Mouse (Mus musculus): Measurements from ENCODE around the gene AY074887. TPM values are rescaled to one million over a fixed set of nuclear protein-coding genes. Genes with fewer than 3 reads are reported as not detected.
A peak's percentile ranks its signal among the peaks of the same experiment; 100 is the strongest.

The AY074887 gene
- total and polyA plus RNA-seq, 2 experiments from 2014 or later = 0.37 TPM; not detected in 1

DNA sequence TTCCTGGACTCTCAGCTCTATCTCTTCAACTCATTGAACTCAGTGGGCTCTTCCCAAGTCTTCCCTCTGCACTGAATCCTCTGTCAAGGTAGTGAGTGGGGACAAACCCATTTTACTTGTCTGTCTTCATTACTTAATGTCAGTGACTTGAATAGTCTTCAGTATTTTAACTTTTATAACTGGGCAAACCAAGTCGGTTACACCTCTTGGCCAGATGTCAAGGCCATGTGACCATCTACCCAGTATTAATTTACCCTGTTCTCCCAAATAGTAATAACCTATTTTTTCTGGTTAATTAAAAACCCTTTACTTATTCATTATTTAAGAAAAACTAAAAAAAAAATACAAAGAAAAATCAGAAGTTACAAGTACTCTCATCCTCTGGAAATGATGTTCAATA, 20.1 kb downstream of the AY074887 start:
- H3K27me3 ChIP-seq (ENCODE audit: control insufficient read depth, insufficient read depth, low read length) = no peaks in the 10 kb centered on the region

DNA sequence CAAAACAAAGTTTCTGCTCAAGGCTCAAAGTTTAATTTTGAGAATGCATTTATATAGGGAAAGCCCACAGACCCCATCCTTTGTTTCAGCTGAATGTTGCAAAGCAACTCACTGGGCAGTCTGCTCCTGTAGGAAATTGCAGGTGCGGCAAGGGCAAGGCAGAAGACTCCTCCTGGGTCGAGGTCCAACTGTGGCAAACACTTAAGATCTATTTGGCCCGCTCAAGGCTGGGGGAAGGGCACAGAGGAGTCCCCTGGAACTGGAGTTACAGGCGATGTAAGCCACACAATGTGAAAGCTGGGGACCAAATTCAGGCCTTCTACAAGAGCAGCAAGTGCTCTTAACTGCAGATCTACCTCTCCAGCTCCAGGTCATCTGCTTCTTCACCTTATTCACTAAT, 30.9 kb downstream of the AY074887 start:
- no peak overlapping the region for H3K4me2 ChIP-seq (ENCODE audit: low read depth, low read length)
- DNase-seq (ENCODE audit: low spot score) (no peak), ATAC-seq (ENCODE audit: insufficient read depth, low read depth) (no peak)
- no peak overlapping the region for H3K4me3 ChIP-seq (ENCODE audit: low read depth, low read length)
- H3K9me3 ChIP-seq (replicated peaks; ENCODE audit: control insufficient read depth, low read length) = 0 out of 2 replicates have a peak, but pooled peaks cover 4% of the 10 kb centered on the region
- WGBS = 59% methylated on average over 4 of the region's 4 CpGs
- H3K9ac ChIP-seq (replicated peaks; ENCODE audit: low read depth, low read length) = no peak overlapping the region
- H3K36me3 ChIP-seq (replicated peaks; ENCODE audit: control insufficient read depth, insufficient read depth, low read length) = no peaks in the 10 kb centered on the region
- H3K4me1 ChIP-seq (ENCODE audit: control insufficient read depth, insufficient read depth) = no peaks in the 10 kb centered on the region
- H3K27me3 ChIP-seq (ENCODE audit: control insufficient read depth, insufficient read depth, low read length) = no peaks in the 10 kb centered on the region
- no peak overlapping the region for H3K27ac ChIP-seq (ENCODE audit: low read depth)
- TF ChIP-seq EP300 (IDR thresholded peaks at IDR 0.05; ENCODE audit: low read depth) (no peak), CTCF (IDR thresholded peaks at IDR 0.05; ENCODE audit: low read depth) (no peak)

More for the DNA sequence above, 20.1 kb downstream of the AY074887 start:
- Histone ChIP-seq H3K27ac (ENCODE audit: low read depth) (no peak overlapping the region), H3K4me1 (ENCODE audit: control insufficient read depth, insufficient read depth) (no peaks in the 10 kb centered on the region), H3K9me3 (replicated peaks; ENCODE audit: control insufficient read depth, low read length) (no peaks in the 10 kb centered on the region), H3K4me2 (ENCODE audit: low read depth, low read length) (no peak overlapping the region), H3K9ac (replicated peaks; ENCODE audit: low read depth, low read length) (no peak overlapping the region), H3K4me3 (ENCODE audit: low read depth, low read length) (no peak overlapping the region), H3K36me3 (replicated peaks; ENCODE audit: control insufficient read depth, insufficient read depth, low read length) (no peaks in the 10 kb centered on the region)
- ATAC-seq (ENCODE audit: insufficient read depth, low read depth) (no peak), DNase-seq (ENCODE audit: low spot score) (no peak)
- 82% methylated on average over 1 of the region's 1 CpGs for WGBS
- TF ChIP-seq CTCF (IDR thresholded peaks at IDR 0.05; ENCODE audit: low read depth) = no peak
- no peak for TF ChIP-seq EP300 (IDR thresholded peaks at IDR 0.05; ENCODE audit: low read depth)

DNA sequence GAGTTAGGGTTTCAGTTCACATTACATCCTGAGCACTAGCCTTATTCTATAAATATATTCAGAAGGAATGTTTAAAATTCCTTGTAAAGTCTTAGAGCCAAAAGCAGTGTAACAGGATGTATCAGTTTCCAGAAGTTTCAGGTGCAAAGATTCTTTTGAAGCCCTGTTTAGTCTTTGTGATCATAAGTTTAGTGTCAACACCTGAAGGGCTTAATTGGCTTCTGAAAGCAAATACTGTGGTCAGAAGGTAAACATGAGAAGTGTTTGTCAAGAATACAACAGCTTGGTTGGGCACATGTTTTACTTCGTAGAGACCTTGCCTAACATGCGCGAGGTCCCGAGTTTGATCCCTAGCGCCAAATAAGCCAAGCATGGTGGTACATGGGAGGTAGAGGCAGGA, 32.0 kb downstream of the AY074887 start:
- Histone ChIP-seq H3K9me3 (replicated peaks; ENCODE audit: control insufficient read depth, low read length) (0 out of 2 replicates have a peak, but pooled peaks cover 4% of the 10 kb centered on the region), H3K36me3 (replicated peaks; ENCODE audit: control insufficient read depth, insufficient read depth, low read length) (no peaks in the 10 kb centered on the region), H3K27me3 (ENCODE audit: control insufficient read depth, insufficient read depth, low read length) (no peaks in the 10 kb centered on the region), H3K9ac (replicated peaks; ENCODE audit: low read depth, low read length) (no peak overlapping the region), H3K27ac (ENCODE audit: low read depth) (no peak overlapping the region), H3K4me2 (ENCODE audit: low read depth, low read length) (no peak overlapping the region), H3K4me3 (ENCODE audit: low read depth, low read length) (no peak overlapping the region), H3K4me1 (ENCODE audit: control insufficient read depth, insufficient read depth) (no peaks in the 10 kb centered on the region)
- TF ChIP-seq CTCF (IDR thresholded peaks at IDR 0.05; ENCODE audit: low read depth) (no peak), EP300 (IDR thresholded peaks at IDR 0.05; ENCODE audit: low read depth) (no peak)
- DNase-seq (ENCODE audit: low spot score) = no peak
- WGBS = 93% methylated on average over 5 of the region's 5 CpGs
- ATAC-seq (ENCODE audit: insufficient read depth, low read depth) = no peak

DNA sequence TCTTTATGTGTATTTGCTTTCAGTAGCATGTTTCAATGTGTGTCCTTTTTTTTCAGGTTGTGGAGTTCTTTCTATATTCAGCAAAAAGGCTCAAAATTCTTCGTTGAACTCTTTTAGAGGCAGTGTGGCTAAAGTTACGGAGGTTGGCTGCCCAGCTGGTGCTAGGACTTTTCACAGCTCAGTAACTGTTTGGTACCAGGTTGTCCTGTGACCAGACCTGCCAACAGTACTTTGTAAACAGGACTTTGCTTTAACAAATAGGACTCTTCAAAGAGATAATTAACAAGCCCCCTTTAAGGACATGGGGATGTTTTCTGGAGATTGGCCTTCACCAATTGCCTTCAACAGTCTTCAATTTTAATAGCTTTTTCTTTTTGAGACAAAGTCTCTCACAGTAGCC, 32.6 kb downstream of the AY074887 start:
- H3K4me3 ChIP-seq (ENCODE audit: low read depth, low read length) = no peak overlapping the region
- TF ChIP-seq EP300 (IDR thresholded peaks at IDR 0.05; ENCODE audit: low read depth) (no peak), CTCF (IDR thresholded peaks at IDR 0.05; ENCODE audit: low read depth) (no peak)
- WGBS = 80% methylated on average over 2 of the region's 2 CpGs
- H3K27me3 ChIP-seq (ENCODE audit: control insufficient read depth, insufficient read depth, low read length) = no peaks in the 10 kb centered on the region
- H3K36me3 ChIP-seq (replicated peaks; ENCODE audit: control insufficient read depth, insufficient read depth, low read length) = no peaks in the 10 kb centered on the region
- DNase-seq (ENCODE audit: low spot score) = no peak
- ATAC-seq (ENCODE audit: insufficient read depth, low read depth) = no peak
- H3K27ac ChIP-seq (ENCODE audit: low read depth) = no peak overlapping the region
- no peaks in the 10 kb centered on the region for H3K4me1 ChIP-seq (ENCODE audit: control insufficient read depth, insufficient read depth)
- no peak overlapping the region for H3K9ac ChIP-seq (replicated peaks; ENCODE audit: low read depth, low read length)
- 0 out of 2 replicates have a peak, but pooled peaks cover 4% of the 10 kb centered on the region for H3K9me3 ChIP-seq (replicated peaks; ENCODE audit: control insufficient read depth, low read length)
- H3K4me2 ChIP-seq (ENCODE audit: low read depth, low read length) = no peak overlapping the region; the same call in 1 of the 2 replicates

DNA sequence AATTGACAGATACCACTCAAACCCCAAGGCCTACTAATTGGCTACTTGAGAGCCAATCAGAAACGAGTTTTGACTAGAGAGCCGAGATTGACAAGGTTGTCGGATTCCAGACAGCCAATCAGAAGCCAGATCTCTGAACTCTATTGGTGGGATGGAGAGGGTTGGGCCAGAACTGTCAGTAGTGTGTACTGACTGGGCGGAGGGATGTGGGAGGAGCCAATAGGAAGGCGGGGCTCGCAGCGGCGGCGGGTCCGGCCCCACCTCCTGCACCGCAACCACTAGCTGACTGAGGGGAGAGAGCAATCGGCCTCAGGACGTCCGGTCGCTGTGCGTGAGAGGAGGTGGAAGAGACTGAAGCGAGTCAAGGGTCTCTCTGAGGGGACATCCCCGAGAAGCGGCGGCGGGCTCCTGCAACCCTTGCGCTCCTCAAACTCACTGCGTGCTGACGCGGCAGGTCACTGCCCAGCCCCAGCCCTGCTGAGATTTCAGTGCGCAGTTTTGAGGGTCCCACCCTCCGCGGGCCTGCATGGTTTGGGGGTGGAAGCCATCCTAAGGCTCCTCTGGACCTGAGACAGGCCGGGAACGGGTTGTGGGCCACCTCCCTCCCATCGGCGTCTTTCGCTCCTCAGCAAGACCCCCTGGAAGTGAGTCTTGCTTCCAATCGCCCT, 33.7 kb downstream of the AY074887 start, which contains the start of gene Hykk:
Gene Hykk (plus strand): TSS at position 274 of the 668 bp plus-strand sequence.
- Histone ChIP-seq H3K4me1 (ENCODE audit: control insufficient read depth, insufficient read depth) (no peaks in the 10 kb centered on the region), H3K9me3 (replicated peaks; ENCODE audit: control insufficient read depth, low read length) (0 out of 2 replicates have a peak, but pooled peaks cover 4% of the 10 kb centered on the region), H3K27ac (ENCODE audit: low read depth) (no peak within 1 kb of the TSS; the same call in 1 of the 2 replicates), H3K36me3 (replicated peaks; ENCODE audit: control insufficient read depth, insufficient read depth, low read length) (no peaks in the 10 kb centered on the region), H3K4me3 (ENCODE audit: low read depth, low read length) (peak within 1 kb of the TSS; percentile 71), H3K4me2 (ENCODE audit: low read depth, low read length) (peak within 1 kb of the TSS; percentile 77), H3K27me3 (ENCODE audit: control insufficient read depth, insufficient read depth, low read length) (no peaks in the 10 kb centered on the region), H3K9ac (replicated peaks; ENCODE audit: low read depth, low read length) (peak within 1 kb of the TSS; percentile 63)
- WGBS = under 1% methylated on average over 34 of the region's 34 CpGs
- no peak for TF ChIP-seq EP300 (IDR thresholded peaks at IDR 0.05; ENCODE audit: low read depth)
- TF ChIP-seq CTCF (IDR thresholded peaks at IDR 0.05; ENCODE audit: low read depth) = no peak
- DNase-seq (ENCODE audit: low spot score) (peak; percentile 93), ATAC-seq (ENCODE audit: insufficient read depth, low read depth) (peak; percentile 99)
